Mouse (Mus musculus) embryonic facial prominence, embryonic 13.5 days (tissue): ENCODE data around the gene Fcna. TPM values are rescaled to one million over a fixed set of nuclear protein-coding genes. Genes with fewer than 3 reads are reported as not detected.

Source experiments
- ATAC-seq: fragments of 200-750 bp; cut with Nextera tagmentation; 2 replicates; pipeline ENCODE4 v1.8.0; 2017; ENCODE audit warnings: low read depth; ENCODE audit not compliant: insufficient number of reproducible peaks, insufficient read depth, low FRiP score, low TSS enrichment
- H3K27ac ChIP-seq: fragments of 300-500 bp; sonication (generic); 2 replicates; pipeline ENCODE4 v1.5.1; 2015; ENCODE audit warnings: moderate library complexity, mild to moderate bottlenecking, inconsistent platforms
- H3K27me3 ChIP-seq: fragments of 300-500 bp; sonication (generic); 2 replicates; pipeline ENCODE4 v1.6.1; 2015; ENCODE audit warnings: mild to moderate bottlenecking, inconsistent platforms
- H3K36me3 ChIP-seq: fragments of 300-500 bp; sonication (generic); 2 replicates; pipeline ENCODE4 v1.6.1; 2015; ENCODE audit warnings: mild to moderate bottlenecking, inconsistent platforms
- H3K4me1 ChIP-seq: fragments of 300-500 bp; sonication (generic); 2 replicates; pipeline ENCODE4 v1.6.1; 2015; ENCODE audit warnings: inconsistent platforms
- H3K4me2 ChIP-seq: fragments of 300-500 bp; sonication (generic); 2 replicates; pipeline ENCODE4 v1.6.1; 2015; ENCODE audit warnings: moderate library complexity, mild to moderate bottlenecking, inconsistent platforms
- H3K4me3 ChIP-seq: fragments of 300-500 bp; sonication (generic); 2 replicates; pipeline ENCODE4 v1.5.1; 2015; ENCODE audit warnings: mild to moderate bottlenecking, inconsistent platforms
- H3K9ac ChIP-seq: fragments of 300-500 bp; sonication (generic); 2 replicates; pipeline ENCODE4 v1.6.1; 2015; ENCODE audit warnings: mild to moderate bottlenecking, inconsistent platforms
- H3K9me3 ChIP-seq: fragments of 300-500 bp; sonication (generic); 2 replicates; pipeline ENCODE4 v1.6.1; 2016; ENCODE audit warnings: inconsistent platforms
- WGBS: fragments of 180-500 bp; shearing (Covaris S2); methylation state at CpG from one replicate; pipeline ENCODE4 v1.1.7; 2015; ENCODE audit warnings: mixed read lengths; 5-methylcytosine and 5-hydroxymethylcytosine counted together
- polyA plus RNA-seq: library from polyadenylated mRNA; unstranded; fragments of >200 nt; fragmentation: Nextera tagmentation; extraction: Ambion mirVana; gene quantifications from 2 replicates; pipeline ENCODE4 v1.2.1, GENCODE M21; 2015

The Fcna gene
- polyA plus RNA-seq, 1 experiment from 2014 or later = 0.59 TPM

GRCm38 (mm10) chr2:25639890-25640289 is 12.1 kb upstream of the Fcna start:
- H3K9me3 ChIP-seq = no peaks in the 10 kb centered on the region
- no peaks in the 10 kb centered on the region for H3K4me1 ChIP-seq
- no peak overlapping the region for H3K9ac ChIP-seq
- no peaks in the 10 kb centered on the region for H3K27me3 ChIP-seq
- 9% methylated on average over 6 of the region's 6 CpGs for WGBS
- no peak overlapping the region for H3K27ac ChIP-seq
- H3K36me3 ChIP-seq = no peaks in the 10 kb centered on the region
- no peak overlapping the region for H3K4me3 ChIP-seq
- H3K4me2 ChIP-seq = no peak overlapping the region
- no peak for ATAC-seq

DNA sequence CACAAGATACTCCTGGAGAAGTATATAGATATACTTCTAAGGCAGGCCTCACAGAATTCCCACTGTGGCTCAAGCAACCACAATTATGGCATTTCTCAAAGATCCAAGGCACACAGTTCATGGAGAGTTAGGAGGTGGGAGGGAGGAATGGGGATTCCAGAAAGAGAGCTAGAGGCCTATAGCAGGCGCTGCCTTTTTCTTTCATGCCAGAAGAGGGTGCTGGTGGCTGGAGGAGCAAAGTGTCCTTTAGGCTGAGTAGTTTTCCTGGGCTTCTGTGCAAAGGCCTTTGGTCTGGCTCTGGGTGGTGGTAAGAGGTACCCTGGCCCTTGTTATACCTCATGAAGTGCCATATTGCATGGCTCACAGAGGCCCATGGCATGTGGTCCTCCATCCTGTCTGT is 6.2 kb upstream of the Fcna start:
- Histone ChIP-seq H3K9me3 (no peaks in the 10 kb centered on the region), H3K36me3 (no peaks in the 10 kb centered on the region), H3K27ac (no peak overlapping the region), H3K9ac (no peak overlapping the region), H3K27me3 (no peaks in the 10 kb centered on the region), H3K4me3 (no peak overlapping the region), H3K4me1 (no peaks in the 10 kb centered on the region), H3K4me2 (no peak overlapping the region)
- ATAC-seq = no peak
- WGBS = 56% methylated on average over 1 of the region's 1 CpGs

DNA sequence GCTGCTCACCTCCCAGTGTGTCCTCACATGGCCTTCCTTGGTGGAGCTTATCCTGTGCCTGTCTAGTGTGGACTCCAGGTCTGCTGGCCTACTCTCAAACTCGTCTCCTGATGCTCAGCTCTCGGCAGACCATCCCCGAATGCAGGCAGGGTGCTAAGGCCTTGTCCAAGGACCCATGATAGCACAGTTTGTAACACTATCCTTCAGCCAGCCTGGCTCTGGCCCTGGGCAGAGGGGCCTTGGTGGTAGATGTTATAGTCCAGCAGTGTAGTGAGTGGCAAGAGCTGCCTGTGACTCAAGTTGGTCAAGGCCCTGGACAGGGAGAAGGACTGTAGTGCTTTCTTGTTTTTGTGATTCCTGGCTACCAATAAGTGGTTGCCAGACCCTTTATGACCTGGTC is 5.8 kb upstream of the Fcna start:
- H3K4me1 ChIP-seq = no peaks in the 10 kb centered on the region
- 76% methylated on average over 3 of the region's 3 CpGs for WGBS
- H3K9ac ChIP-seq = no peak overlapping the region
- ATAC-seq = no peak
- no peaks in the 10 kb centered on the region for H3K27me3 ChIP-seq
- H3K4me3 ChIP-seq = no peak overlapping the region
- H3K36me3 ChIP-seq = no peaks in the 10 kb centered on the region
- H3K9me3 ChIP-seq = no peaks in the 10 kb centered on the region
- no peak overlapping the region for H3K27ac ChIP-seq
- no peak overlapping the region for H3K4me2 ChIP-seq

- Histone ChIP-seq H3K4me1 (no peaks in the 10 kb centered on the region), H3K4me3 (no peak overlapping the region), H3K9me3 (no peaks in the 10 kb centered on the region), H3K4me2 (no peak overlapping the region), H3K27me3 (no peaks in the 10 kb centered on the region), H3K36me3 (no peaks in the 10 kb centered on the region), H3K9ac (no peak overlapping the region), H3K27ac (no peak overlapping the region)
- WGBS = 42% methylated on average over 4 of the region's 4 CpGs
- ATAC-seq = no peak
Observed at GRCm38 (mm10) chr2:25628738-25629137, 908 bp upstream of the Fcna start.

- Histone ChIP-seq H3K36me3 (no peaks in the 10 kb centered on the region), H3K4me3 (no peak overlapping the region), H3K4me2 (no peak overlapping the region), H3K4me1 (peaks cover 5% of the 10 kb centered on the region), H3K9ac (no peak overlapping the region), H3K9me3 (no peaks in the 10 kb centered on the region), H3K27me3 (no peaks in the 10 kb centered on the region), H3K27ac (no peak overlapping the region)
- ATAC-seq = no peak
- 69% methylated on average over 5 of the region's 5 CpGs for WGBS
Observed at GRCm38 (mm10) chr2:25625986-25626385, 1.8 kb downstream of the Fcna start.

- ATAC-seq = peak; percentile 73
- Histone ChIP-seq H3K4me2 (peak within 1 kb of the TSS; percentile 86), H3K27me3 (peaks cover 19% of the 10 kb centered on the region), H3K9ac (peak within 1 kb of the TSS; percentile 68), H3K36me3 (no peaks in the 10 kb centered on the region), H3K4me3 (peak within 1 kb of the TSS; percentile 55), H3K4me1 (peaks cover 13% of the 10 kb centered on the region), H3K27ac (peak within 1 kb of the TSS; percentile 72), H3K9me3 (no peaks in the 10 kb centered on the region)
- WGBS = 5% methylated on average over 34 of the region's 34 CpGs
Observed at GRCm38 (mm10) chr2:25621229-25622200, 6.3 kb downstream of the Fcna start, which contains the start of gene Tmem141. Gene Tmem141 (minus strand): TSS chr2:25622005.

DNA sequence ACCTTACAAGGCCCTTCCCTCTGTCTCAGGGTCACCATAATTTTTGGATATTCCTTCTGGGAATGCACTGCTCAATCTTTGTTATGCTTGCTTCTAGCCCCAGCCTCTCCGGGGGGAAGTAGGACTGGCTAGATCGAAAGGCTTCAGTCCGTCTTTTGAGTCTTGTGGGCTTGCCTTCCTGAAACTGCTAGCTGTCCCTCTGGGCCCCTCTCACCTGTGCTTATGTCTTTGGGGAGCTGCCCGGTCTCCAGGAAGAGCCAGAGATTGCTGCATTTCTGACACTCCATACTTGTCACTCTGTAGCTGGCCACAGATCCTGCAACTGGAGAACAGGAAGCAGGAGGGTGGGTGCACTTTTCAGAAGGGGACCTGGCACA is 7.0 kb downstream of the Fcna start:
- no peak for ATAC-seq
- WGBS = 86% methylated on average over 4 of the region's 4 CpGs
- no peaks in the 10 kb centered on the region for H3K36me3 ChIP-seq
- H3K9me3 ChIP-seq = no peaks in the 10 kb centered on the region
- peak overlapping the region; percentile 68; the same call in 1 of the 2 replicates for H3K9ac ChIP-seq
- peak overlapping the region; percentile 72; the same call in 1 of the 2 replicates for H3K27ac ChIP-seq
- peak overlapping the region; percentile 55 for H3K4me3 ChIP-seq
- peaks cover 26% of the 10 kb centered on the region for H3K27me3 ChIP-seq
- peak overlapping the region; percentile 86 for H3K4me2 ChIP-seq
- peaks cover 18% of the 10 kb centered on the region for H3K4me1 ChIP-seq

DNA sequence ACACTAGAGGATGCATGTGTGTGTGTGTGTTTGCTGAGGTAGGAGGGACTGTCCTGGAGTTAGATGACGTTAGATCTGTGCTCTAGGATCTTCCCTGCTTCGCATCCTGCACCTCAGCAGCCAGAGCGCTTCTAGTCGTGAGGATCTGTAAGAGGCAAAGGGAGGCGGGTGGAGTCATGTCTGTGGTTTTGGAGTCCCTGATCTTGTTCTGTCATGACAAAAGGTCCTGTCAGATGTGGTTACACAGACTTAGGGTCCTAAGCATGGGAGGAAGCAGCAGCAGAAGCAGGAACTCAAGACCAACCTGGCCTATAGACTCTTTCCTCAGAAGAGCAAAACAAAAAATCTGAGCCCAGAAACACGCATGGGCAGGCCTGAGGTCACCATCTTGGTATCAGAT is 7.4 kb downstream of the Fcna start:
- H3K27ac ChIP-seq = 0 out of 2 replicates have a peak overlapping the region, but pooled peaks have one; percentile 72
- H3K27me3 ChIP-seq = peaks cover 31% of the 10 kb centered on the region

GRCm38 (mm10) chr2:25617578-25617977 is 10.3 kb downstream of the Fcna start, which contains the start of gene Ccdc183:
Gene Ccdc183 (minus strand): TSS chr2:25617678.
- H3K4me2 ChIP-seq = peak within 1 kb of the TSS; percentile 42; the same call in 1 of the 2 replicates
- H3K9me3 ChIP-seq = no peaks in the 10 kb centered on the region
- ATAC-seq = no peak
- H3K27ac ChIP-seq = no peak within 1 kb of the TSS
- 78% methylated on average over 3 of the region's 3 CpGs for WGBS
- H3K27me3 ChIP-seq = peaks cover 53% of the 10 kb centered on the region
- H3K9ac ChIP-seq = peak within 1 kb of the TSS; percentile 49; the same call in 1 of the 2 replicates
- H3K4me3 ChIP-seq = peak within 1 kb of the TSS; percentile 23; the same call in 1 of the 2 replicates
- no peaks in the 10 kb centered on the region for H3K36me3 ChIP-seq
- H3K4me1 ChIP-seq = peaks cover 19% of the 10 kb centered on the region

More for the DNA sequence above, 7.4 kb downstream of the Fcna start:
- H3K4me3 ChIP-seq = no peak overlapping the region
- H3K9me3 ChIP-seq = no peaks in the 10 kb centered on the region
- H3K9ac ChIP-seq = peak overlapping the region; percentile 68
- peaks cover 19% of the 10 kb centered on the region for H3K4me1 ChIP-seq
- 70% methylated on average over 6 of the region's 6 CpGs for WGBS
- ATAC-seq = no peak
- H3K4me2 ChIP-seq = peak overlapping the region; percentile 86; the same call in 1 of the 2 replicates
- no peaks in the 10 kb centered on the region for H3K36me3 ChIP-seq

GRCm38 (mm10) chr2:25616398-25616797 is 11.4 kb downstream of the Fcna start:
- 18% methylated on average over 22 of the region's 22 CpGs for WGBS
- no peak for ATAC-seq
- Histone ChIP-seq H3K27me3 (peaks cover 53% of the 10 kb centered on the region), H3K9ac (peak overlapping the region; percentile 49; the same call in 1 of the 2 replicates), H3K27ac (no peak overlapping the region), H3K4me2 (peak overlapping the region; percentile 42), H3K9me3 (no peaks in the 10 kb centered on the region), H3K36me3 (no peaks in the 10 kb centered on the region), H3K4me1 (peaks cover 18% of the 10 kb centered on the region), H3K4me3 (peak overlapping the region; percentile 23)

DNA sequence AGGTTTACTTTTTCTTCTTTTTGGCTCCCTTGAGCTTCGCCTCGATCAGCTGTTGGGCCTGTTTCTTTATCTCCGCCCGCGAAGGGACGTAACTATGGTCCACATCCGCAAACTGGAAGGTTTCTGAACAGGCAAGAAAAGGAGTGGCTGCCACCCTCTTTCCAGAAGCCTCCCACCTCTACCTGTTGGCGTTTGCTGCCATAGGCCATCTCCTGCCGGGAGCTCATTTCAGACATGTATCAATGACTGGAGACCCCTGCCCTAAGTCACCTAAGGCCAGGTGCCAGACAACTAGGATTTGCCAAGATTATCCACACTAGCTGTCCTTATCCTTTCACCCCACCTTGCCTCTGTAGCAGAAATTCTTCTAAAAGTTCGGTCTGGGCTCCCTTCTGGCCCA is 19.2 kb downstream of the Fcna start:
- Histone ChIP-seq H3K9me3 (no peaks in the 10 kb centered on the region), H3K4me2 (peak overlapping the region; percentile 69), H3K9ac (peak overlapping the region; percentile 98), H3K27me3 (peaks cover 6% of the 10 kb centered on the region; the same call in 1 of the 2 replicates), H3K4me1 (peaks cover 16% of the 10 kb centered on the region), H3K4me3 (peak overlapping the region; percentile 100), H3K36me3 (0 out of 2 replicates have a peak, but pooled peaks cover 2% of the 10 kb centered on the region), H3K27ac (peak overlapping the region; percentile 95)
- ATAC-seq = no peak
- 67% methylated on average over 10 of the region's 10 CpGs for WGBS
